16 mouse cellular contexts compared by ENCODE assay signal in the genomic region with DNA sequence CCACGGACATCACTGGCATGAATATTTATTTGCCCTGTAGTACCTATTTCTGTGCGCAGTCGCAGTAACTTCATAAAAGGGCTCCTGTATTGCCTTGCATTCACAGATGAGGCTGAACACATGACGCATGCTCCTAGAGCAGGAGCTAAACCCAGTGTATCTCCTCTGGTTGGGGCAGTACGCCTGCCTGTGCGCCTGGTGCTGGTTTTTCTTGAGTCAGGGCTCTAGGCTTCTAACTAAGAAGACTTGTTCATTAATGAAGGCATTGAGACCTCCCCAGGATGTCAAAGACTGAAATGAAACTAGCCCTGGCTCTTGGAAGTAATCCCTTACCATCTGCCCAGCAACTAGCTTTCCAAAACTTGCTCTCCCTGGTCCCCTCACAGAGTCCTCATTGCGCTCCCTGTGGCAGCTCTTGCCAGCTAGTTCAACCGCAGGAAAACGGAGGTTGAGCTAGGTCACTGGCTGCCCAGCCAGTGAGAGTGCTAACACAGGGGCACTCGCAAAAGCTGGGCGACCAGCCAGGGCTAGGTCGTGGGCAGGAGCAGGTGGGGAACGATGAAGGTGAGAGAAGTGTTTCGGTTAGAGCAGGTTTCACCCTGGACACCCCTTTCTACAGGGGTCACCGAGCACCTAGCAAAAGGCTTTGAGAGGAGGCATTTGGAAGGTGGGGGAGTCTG. TPM values are rescaled to one million over a fixed set of nuclear protein-coding genes. Genes with fewer than 3 reads are reported as not detected.
DNase-seq lines count a peak whose midpoint lies in the region; ATAC-seq and TF ChIP-seq lines count a peak whose summit lies in the region.
"Had no signal": no experiment of that assay in that cellular context is flagged by ENCODE, and none has a peak within 500 bp of the region (broad histone marks: within the 10 kb centered on the region; RNA-seq: fewer than 3 reads in every experiment).

No protein-coding gene starts in this region.

- H3K4me2 ChIP-seq in heart, embryonic 15.5 days: peak overlapping the region; percentile 32
- H3K4me2 ChIP-seq in neural tube, embryonic 15.5 days: no peak overlapping the region
- H3K4me2 ChIP-seq: embryonic facial prominence, embryonic 13.5 days; lung, embryonic 15.5 days; neural tube, embryonic 13.5 days had no signal

- TF ChIP-seq POLR2A in cerebellum, adult 2 months (IDR thresholded peaks at IDR 0.05; ENCODE audit: borderline replicate concordance, insufficient read depth, low read length): no peak

- no peak overlapping the region for H3K4me3 ChIP-seq in cerebellum, adult 2 months (replicated peaks; ENCODE audit: insufficient read depth, low read depth, low read length)
- peak overlapping the region; percentile 17; the same call in 1 of the 2 replicates for H3K4me3 ChIP-seq in heart, embryonic 15.5 days
- no peak overlapping the region for H3K4me3 ChIP-seq in neural tube, embryonic 15.5 days (replicated peaks)
- H3K4me3 ChIP-seq: embryonic facial prominence, embryonic 13.5 days; lung, embryonic 15.5 days; megakaryocyte, embryonic 14.5 days; neural tube, embryonic 13.5 days had no signal

- WGBS in cerebellum, adult 2 months: 28% methylated on average over 15 of the region's 15 CpGs
- WGBS in heart, embryonic 15.5 days: 8% methylated on average over 15 of the region's 15 CpGs
- 13% methylated on average over 15 of the region's 15 CpGs for whole genome bisulfite sequencing in neural tube, embryonic 15.5 days

- H3K36me3 ChIP-seq in heart, embryonic 15.5 days: no peaks in the 10 kb centered on the region
- H3K36me3 ChIP-seq in neural tube, embryonic 15.5 days: no peaks in the 10 kb centered on the region
- H3K36me3 ChIP-seq in splenic B cell, adult 2 months (ENCODE audit: control insufficient read depth, insufficient read depth, low read length, poor library complexity, severe bottlenecking): no peaks in the 10 kb centered on the region
- H3K36me3 ChIP-seq: embryonic facial prominence, embryonic 13.5 days; lung, embryonic 15.5 days; neural tube, embryonic 13.5 days had no signal

- ATAC-seq in heart, embryonic 15.5 days (replicated peaks; ENCODE audit: insufficient number of reproducible peaks, insufficient read depth, low FRiP score, low read depth): no peak
- ATAC-seq in neural tube, embryonic 15.5 days (ENCODE audit: low FRiP score): no peak
- no peak for ATAC-seq in monocyte, adult 5-6 weeks (replicated peaks; ENCODE audit: insufficient number of reproducible peaks, low FRiP score, low TSS enrichment, poor library complexity, severe bottlenecking)
- ATAC-seq: forebrain, postnatal 0 days had no signal

- no peaks in the 10 kb centered on the region for H3K9me3 ChIP-seq in heart, embryonic 15.5 days (replicated peaks)
- no peaks in the 10 kb centered on the region for H3K9me3 ChIP-seq in neural tube, embryonic 15.5 days (replicated peaks)
- H3K9me3 ChIP-seq: embryonic facial prominence, embryonic 13.5 days; lung, embryonic 15.5 days; neural tube, embryonic 13.5 days had no signal

- H3K27me3 ChIP-seq in cerebellum, adult 2 months (ENCODE audit: control insufficient read depth, insufficient read depth, low read length): peaks cover 10% of the 10 kb centered on the region; the same call in 1 of the 2 replicates
- H3K27me3 ChIP-seq in heart, embryonic 15.5 days: peaks cover 85% of the 10 kb centered on the region
- peaks cover 55% of the 10 kb centered on the region for H3K27me3 ChIP-seq in neural tube, embryonic 15.5 days (replicated peaks)
- no peaks in the 10 kb centered on the region for H3K27me3 ChIP-seq in splenic B cell, adult 2 months (ENCODE audit: control insufficient read depth, insufficient read depth, low read length, poor library complexity, severe bottlenecking)

- peak; percentile 22 for DNase-seq in cerebellum, adult 11-12 months
- DNase-seq in cerebellum, adult 2 months: no peak
- DNase-seq in heart, adult 18-20 months: no peak
- DNase-seq in neural tube, embryonic 10.5 days (ENCODE audit: extremely low spot score, low spot score): peak; percentile 37
- peak; percentile 13 for DNase-seq in splenic B cell, adult 2 months (ENCODE audit: low read depth, low spot score)
- DNase-seq: adrenal gland, adult 8-10 months; forebrain, postnatal 0 days; kidney, adult 18-20 months had no signal

- no peak overlapping the region for H3K27ac ChIP-seq in cerebellum, adult 2 months (ENCODE audit: insufficient read depth, low read length)
- no peak overlapping the region for H3K27ac ChIP-seq in heart, embryonic 15.5 days
- H3K27ac ChIP-seq in neural tube, embryonic 15.5 days (replicated peaks): no peak overlapping the region
- H3K27ac ChIP-seq: embryonic facial prominence, embryonic 13.5 days; lung, embryonic 15.5 days; neural tube, embryonic 13.5 days had no signal

- peaks cover 6% of the 10 kb centered on the region; the same call in 1 of the 2 replicates for H3K4me1 ChIP-seq in cerebellum, adult 2 months (ENCODE audit: control insufficient read depth, insufficient read depth, low read length)
- peaks cover 29% of the 10 kb centered on the region for H3K4me1 ChIP-seq in heart, embryonic 15.5 days (replicated peaks)
- peaks cover 31% of the 10 kb centered on the region for H3K4me1 ChIP-seq in neural tube, embryonic 15.5 days

- no peak for TF ChIP-seq CTCF in cerebellum, adult 2 months (IDR thresholded peaks at IDR 0.05; ENCODE audit: borderline replicate concordance, insufficient read depth, low read depth, low read length)

- H3K9ac ChIP-seq in heart, embryonic 15.5 days: no peak overlapping the region
- no peak overlapping the region for H3K9ac ChIP-seq in neural tube, embryonic 15.5 days (replicated peaks)
- H3K9ac ChIP-seq: embryonic facial prominence, embryonic 13.5 days; forebrain, postnatal 0 days; lung, embryonic 15.5 days; neural tube, embryonic 13.5 days had no signal

RNA-seq across cellular contexts. Expression of a gene that starts 5.6 kb away (rescaled TPM):
- 11.1 and 15.5 TPM in 2 replicates for polyA plus RNA-seq in cerebellum, adult 2 months (2012; rRNA removed)
- 0.15 TPM in 1 of 2 replicates, not detected in the other for polyA plus RNA-seq in heart, embryonic 15.5 days (2015; fragmentation: Nextera tagmentation; extraction: Ambion mirVana)
- total RNA-seq in heart, adult 18-20 months (2021): under 1 TPM; 0.20 to 0.31 TPM
- polyA plus RNA-seq in neural tube, embryonic 15.5 days (2015; fragmentation: Nextera tagmentation; extraction: Ambion mirVana): 3.6 and 3.9 TPM in 2 replicates
- 0.19 TPM in 1 of 3 replicates, not detected in the others for total RNA-seq in monocyte, adult 5-6 weeks (2017)
- total RNA-seq: liver, adult 2 months had no signal
- polyA plus RNA-seq: liver, adult 2 months had no signal

Comparison
In these comparisons a context has a peak if more than half of its experiments do, and no peak if none do; other contexts are left out.
1. DNase-seq: peak in cerebellum, adult 11-12 months (single experiment), neural tube, embryonic 10.5 days (single experiment) and splenic B cell, adult 2 months (single experiment); none in cerebellum, adult 2 months (0 of 2) and heart, adult 18-20 months (0 of 2).